ENCODE assay signal across 8 mouse cellular contexts in the genomic region with DNA sequence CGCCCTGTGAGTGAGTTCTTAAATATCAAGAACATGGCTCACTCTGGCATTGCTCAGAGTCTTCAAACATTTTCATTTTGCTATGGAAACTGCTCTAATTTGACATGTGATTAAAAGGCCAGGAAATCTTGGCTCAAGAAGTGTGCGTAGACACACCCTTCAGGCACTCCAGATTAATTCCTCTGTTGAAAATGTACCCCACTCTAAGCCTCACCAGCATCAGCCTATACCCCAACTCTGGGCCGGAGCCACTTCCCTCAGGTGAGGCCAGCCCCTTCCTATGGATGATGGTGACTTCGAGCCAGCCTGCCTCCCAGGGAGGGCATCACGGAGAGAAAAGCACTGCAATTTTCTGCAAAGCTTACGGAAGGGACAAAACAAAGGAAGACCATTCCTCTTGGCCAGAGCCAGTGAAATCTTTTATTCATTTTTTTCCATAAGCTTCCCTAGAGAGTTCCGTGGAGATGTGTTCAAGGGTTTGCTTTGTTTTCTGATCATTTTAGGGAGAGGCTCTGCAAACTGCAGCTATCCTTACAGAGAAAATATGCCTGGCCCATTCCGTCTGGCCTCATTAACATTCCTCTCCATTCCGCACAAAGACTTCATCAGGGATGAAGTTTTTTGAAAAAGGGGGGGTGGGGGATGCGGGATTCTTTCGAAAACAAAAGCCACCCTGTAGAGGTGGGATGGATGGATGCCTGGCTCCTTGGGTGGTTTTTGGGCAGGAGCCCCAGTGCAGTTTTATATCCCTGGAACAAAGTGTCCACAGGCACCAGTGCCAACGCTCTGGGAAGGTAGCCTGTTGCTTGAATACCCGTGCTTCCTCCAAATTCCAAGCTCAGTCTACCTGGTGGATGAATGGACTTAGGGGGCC.
A peak's percentile ranks its signal among the peaks of the same experiment; 100 is the strongest.
DNase-seq lines count a peak whose midpoint lies in the region; ATAC-seq and TF ChIP-seq lines count a peak whose summit lies in the region.

No protein-coding gene starts in this region.

- peak; percentile 69 for DNase-seq in forebrain, embryonic 11.5 days (ENCODE audit: low spot score)
- peak; percentile 90 for DNase-seq in midbrain, embryonic 11.5 days (ENCODE audit: low spot score, missing footprints)
- no peak for DNase-seq in layer of hippocampus, adult 9-10 months (ENCODE audit: low spot score)
- no peak for DNase-seq in T-cell, adult 2 months (ENCODE audit: low spot score)

- peaks cover 39% of the 10 kb centered on the region for H3K4me1 ChIP-seq in heart, embryonic 12.5 days (replicated peaks)
- H3K4me1 ChIP-seq in heart, embryonic 11.5 days (ENCODE audit: control insufficient read depth, insufficient read depth, low read length), result peaks cover 10% of the 10 kb centered on the region
- peaks cover 38% of the 10 kb centered on the region for H3K4me1 ChIP-seq in brown adipose tissue, adult 24 weeks (ENCODE audit: control insufficient read depth, insufficient read depth, insufficient read length, low read length)
- peaks cover 13% of the 10 kb centered on the region for H3K4me1 ChIP-seq in forebrain, embryonic 11.5 days (replicated peaks; ENCODE audit: control insufficient read depth, insufficient read depth, low read length)
- peaks cover 16% of the 10 kb centered on the region for H3K4me1 ChIP-seq in midbrain, embryonic 11.5 days (ENCODE audit: control insufficient read depth, insufficient read depth, low read length)
- no peaks in the 10 kb centered on the region for H3K4me1 ChIP-seq in intestine, postnatal 0 days (replicated peaks; ENCODE audit: control insufficient read depth, insufficient read depth, low read length)

- no peak for ATAC-seq in heart, embryonic 12.5 days (ENCODE audit: insufficient number of reproducible peaks, low FRiP score)
- no peak for ATAC-seq in heart, embryonic 11.5 days (replicated peaks; ENCODE audit: insufficient number of reproducible peaks, low FRiP score, low TSS enrichment)
- ATAC-seq in forebrain, embryonic 11.5 days (replicated peaks; ENCODE audit: low FRiP score), result peak; percentile 67
- no peak for ATAC-seq in midbrain, embryonic 11.5 days (ENCODE audit: low FRiP score)
- ATAC-seq in intestine, postnatal 0 days, result no peak

- H3K4me2 ChIP-seq in heart, embryonic 12.5 days, result no peak overlapping the region
- H3K4me2 ChIP-seq in heart, embryonic 11.5 days, result no peak overlapping the region
- peak overlapping the region; percentile 21; the same call in 1 of the 2 replicates for H3K4me2 ChIP-seq in forebrain, embryonic 11.5 days (ENCODE audit: low read depth, low read length, severe bottlenecking)
- no peak overlapping the region for H3K4me2 ChIP-seq in midbrain, embryonic 11.5 days
- H3K4me2 ChIP-seq in intestine, postnatal 0 days (replicated peaks; ENCODE audit: low read depth), result no peak overlapping the region

- H3K9ac ChIP-seq in heart, embryonic 12.5 days, result no peak overlapping the region
- no peak overlapping the region for H3K9ac ChIP-seq in heart, embryonic 11.5 days (ENCODE audit: low read depth, low read length)
- no peak overlapping the region for H3K9ac ChIP-seq in forebrain, embryonic 11.5 days (ENCODE audit: low read length)
- H3K9ac ChIP-seq in midbrain, embryonic 11.5 days (ENCODE audit: low read length), result 0 out of 2 replicates have a peak overlapping the region, but pooled peaks have one; percentile 21
- no peak overlapping the region for H3K9ac ChIP-seq in intestine, postnatal 0 days (ENCODE audit: low read depth, low read length)

- TF ChIP-seq CTCF in intestine, postnatal 0 days (IDR thresholded peaks at IDR 0.05; ENCODE audit: low read depth), result no peak

- H3K27ac ChIP-seq in heart, embryonic 12.5 days (ENCODE audit: poor library complexity, severe bottlenecking), result 0 out of 2 replicates have a peak overlapping the region, but pooled peaks have one; percentile 32
- no peak overlapping the region for H3K27ac ChIP-seq in heart, embryonic 11.5 days (ENCODE audit: low read depth, low read length)
- H3K27ac ChIP-seq in brown adipose tissue, adult 24 weeks (replicated peaks; ENCODE audit: low read depth, low read length), result peak overlapping the region; percentile 66
- H3K27ac ChIP-seq in forebrain, embryonic 11.5 days (ENCODE audit: low read depth, low read length), result peak overlapping the region; percentile 41
- no peak overlapping the region for H3K27ac ChIP-seq in midbrain, embryonic 11.5 days (ENCODE audit: low read depth, low read length)
- no peak overlapping the region for H3K27ac ChIP-seq in intestine, postnatal 0 days (ENCODE audit: low read depth, low read length)

- H3K36me3 ChIP-seq in heart, embryonic 12.5 days, result peaks cover 13% of the 10 kb centered on the region; the same call in 1 of the 2 replicates
- H3K36me3 ChIP-seq in heart, embryonic 11.5 days (ENCODE audit: control insufficient read depth, insufficient read depth, low read length), result no peaks in the 10 kb centered on the region; the same call in 1 of the 2 replicates
- no peaks in the 10 kb centered on the region for H3K36me3 ChIP-seq in forebrain, embryonic 11.5 days (ENCODE audit: control insufficient read depth, insufficient read depth, low read length)
- H3K36me3 ChIP-seq in midbrain, embryonic 11.5 days (ENCODE audit: control insufficient read depth, insufficient read depth, low read length), result no peaks in the 10 kb centered on the region
- peaks cover 8% of the 10 kb centered on the region; the same call in 1 of the 2 replicates for H3K36me3 ChIP-seq in intestine, postnatal 0 days (ENCODE audit: control insufficient read depth, insufficient read depth)

- no peaks in the 10 kb centered on the region for H3K27me3 ChIP-seq in heart, embryonic 12.5 days (replicated peaks)
- no peaks in the 10 kb centered on the region for H3K27me3 ChIP-seq in heart, embryonic 11.5 days (ENCODE audit: control insufficient read depth, insufficient read depth, low read length)
- H3K27me3 ChIP-seq in forebrain, embryonic 11.5 days (ENCODE audit: control insufficient read depth, insufficient read depth, low read length), result no peaks in the 10 kb centered on the region
- H3K27me3 ChIP-seq in midbrain, embryonic 11.5 days (ENCODE audit: control insufficient read depth, insufficient read depth, low read length), result no peaks in the 10 kb centered on the region
- no peaks in the 10 kb centered on the region for H3K27me3 ChIP-seq in intestine, postnatal 0 days (replicated peaks; ENCODE audit: control insufficient read depth, insufficient read depth, low read length)

- 69% methylated on average over 13 of the region's 13 CpGs for WGBS in heart, embryonic 12.5 days
- WGBS in heart, embryonic 11.5 days (ENCODE audit: insufficient replicate concordance), result 77% methylated on average over 13 of the region's 13 CpGs
- 14% methylated on average over 13 of the region's 13 CpGs for WGBS in forebrain, embryonic 11.5 days
- WGBS in midbrain, embryonic 11.5 days, result 31% methylated on average over 13 of the region's 13 CpGs
- WGBS in intestine, postnatal 0 days, result 77% methylated on average over 13 of the region's 13 CpGs

- no peak overlapping the region for H3K4me3 ChIP-seq in heart, embryonic 12.5 days
- H3K4me3 ChIP-seq in heart, embryonic 11.5 days (ENCODE audit: low read depth, low read length), result no peak overlapping the region
- H3K4me3 ChIP-seq in brown adipose tissue, adult 24 weeks (ENCODE audit: insufficient read depth, low read depth, low read length), result no peak overlapping the region
- no peak overlapping the region for H3K4me3 ChIP-seq in forebrain, embryonic 11.5 days (ENCODE audit: low read depth, low read length)
- no peak overlapping the region for H3K4me3 ChIP-seq in midbrain, embryonic 11.5 days (ENCODE audit: low read depth, low read length)
- no peak overlapping the region for H3K4me3 ChIP-seq in intestine, postnatal 0 days (ENCODE audit: low read depth, low read length)

- H3K9me3 ChIP-seq in heart, embryonic 12.5 days (replicated peaks), result no peaks in the 10 kb centered on the region
- no peaks in the 10 kb centered on the region for H3K9me3 ChIP-seq in heart, embryonic 11.5 days (replicated peaks; ENCODE audit: control insufficient read depth, low read length)
- H3K9me3 ChIP-seq in forebrain, embryonic 11.5 days (ENCODE audit: control insufficient read depth, low read length), result no peaks in the 10 kb centered on the region
- no peaks in the 10 kb centered on the region for H3K9me3 ChIP-seq in midbrain, embryonic 11.5 days (ENCODE audit: control insufficient read depth, low read length)
- H3K9me3 ChIP-seq in intestine, postnatal 0 days (ENCODE audit: control insufficient read depth), result no peaks in the 10 kb centered on the region

Comparison
In these comparisons a context has a peak if more than half of its experiments do, and no peak if none do; other contexts are left out.
1. H3K27ac ChIP-seq: peak in heart, embryonic 12.5 days (single experiment), brown adipose tissue, adult 24 weeks (single experiment) and forebrain, embryonic 11.5 days (single experiment); none in heart, embryonic 11.5 days (single experiment), midbrain, embryonic 11.5 days (single experiment) and intestine, postnatal 0 days (single experiment).
2. DNase-seq: peak in forebrain, embryonic 11.5 days (single experiment) and midbrain, embryonic 11.5 days (single experiment); none in layer of hippocampus, adult 9-10 months (single experiment) and T-cell, adult 2 months (single experiment).